Mouse (Mus musculus) lung, adult 2 months (tissue): ENCODE measurements around the gene Fcgbp. TPM values are rescaled to one million over a fixed set of nuclear protein-coding genes. Genes with fewer than 3 reads are reported as not detected.

Source experiments
- DNase-seq: peaks from one replicate; pipeline ENCODE4 v3.0.0; 2022
- H3K4me1 ChIP-seq: fragments of 200-500 bp; 2 replicates; pipeline ENCODE4 v1.6.1; 2011; ENCODE audit warnings: low read length; ENCODE audit not compliant: control insufficient read depth, insufficient read depth
- H3K4me3 ChIP-seq: fragments of 200-500 bp; replicated peaks from 2 replicates; pipeline ENCODE3; 2011; ENCODE audit warnings: low read depth, mild to moderate bottlenecking, control low read depth, low read length; ENCODE audit errors: extremely low read depth
- CTCF ChIP-seq: fragments of 200-500 bp; IDR thresholded peaks from 2 replicates; pipeline ENCODE4 v1.5.1; 2011; ENCODE audit warnings: mild to moderate bottlenecking, low read length, control low read depth; ENCODE audit not compliant: insufficient read depth
- POLR2A ChIP-seq: fragments of 200-500 bp; IDR thresholded peaks from 2 replicates; pipeline ENCODE4 v1.6.1; 2011; ENCODE audit warnings: low read depth, mild to moderate bottlenecking, control low read depth, low read length, borderline replicate concordance; ENCODE audit errors: extremely low read depth
- WGBS: fragments of 180-500 bp; shearing (Covaris S2); methylation state at CpG from one replicate; pipeline ENCODE4 v1.1.7; 2018; 5-methylcytosine and 5-hydroxymethylcytosine counted together
- polyA plus RNA-seq: library from polyadenylated mRNA; depleted of rRNA; stranded (reverse); fragments of >200 nt; gene quantifications from 2 replicates; pipeline ENCODE4 v1.2.3, GENCODE M21; 2012; rRNA removed

Gene Fcgbp
- polyA plus RNA-seq, 1 experiment, result 7.5 TPM

DNA sequence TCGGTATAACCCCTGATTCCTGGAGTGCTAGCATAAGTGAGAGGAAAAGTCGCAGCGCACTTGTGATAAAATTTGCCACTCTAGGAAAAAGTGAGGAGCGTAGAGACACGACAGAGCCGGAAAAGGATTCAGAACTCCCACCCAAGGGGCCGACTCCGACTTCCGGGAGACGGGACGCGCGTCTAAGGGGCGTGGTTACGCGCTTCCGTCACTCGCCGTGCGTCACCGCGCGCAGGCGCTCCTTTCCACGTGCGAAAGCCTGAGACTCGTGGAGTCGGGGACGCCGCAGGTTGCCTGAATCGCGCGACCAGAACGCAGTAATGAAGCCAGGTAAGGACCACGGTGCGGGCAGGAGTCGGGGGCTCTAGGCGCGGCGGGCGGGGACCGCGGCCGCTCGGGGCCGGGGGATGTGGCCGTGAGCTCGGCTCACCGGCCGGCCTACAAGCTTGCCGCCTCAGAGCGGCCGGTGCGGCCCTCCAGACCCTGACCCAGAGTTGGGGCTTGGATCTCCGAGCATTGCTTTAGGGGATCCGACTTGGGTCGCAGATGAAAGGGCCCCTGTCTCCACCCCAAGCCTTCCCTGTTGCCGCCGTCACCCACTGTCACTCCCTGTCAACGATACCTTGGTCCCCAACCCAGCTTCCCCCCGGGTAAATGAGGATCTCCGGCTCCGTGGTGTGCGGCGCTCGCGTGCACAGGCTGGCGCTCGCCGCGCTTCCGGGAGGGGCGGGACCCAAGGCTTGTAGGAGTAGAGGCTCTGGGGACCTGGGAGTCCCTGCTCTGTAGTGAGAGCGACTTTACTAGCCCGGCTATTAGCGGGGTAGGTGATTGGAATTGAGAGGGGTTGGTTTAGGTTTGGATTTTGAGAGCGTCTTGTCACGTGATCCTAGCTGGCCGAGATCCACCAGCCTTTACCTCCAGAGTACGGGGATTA lies 98.7 kb downstream of the Fcgbp start, which contains the start of gene Fbl:
TSS of gene Fbl (plus strand) at position 222 of the 934 bp plus-strand sequence.
- TF ChIP-seq POLR2A, result peak; percentile 72; the same call in 1 of the 2 replicates
- TF ChIP-seq CTCF, result no peak
- peaks cover 7% of the 10 kb centered on the region for H3K4me1 ChIP-seq
- under 1% methylated on average over 80 of the region's 80 CpGs for WGBS
- peak; percentile 88 for DNase-seq
- peak within 1 kb of the TSS; percentile 65 for H3K4me3 ChIP-seq

Other genes starting within 250 kb of the Fcgbp start
- 0.54 and 1.1 TPM in 2 replicates for gene Zfp59, start 232.6 kb upstream of the Fcgbp start, polyA plus RNA-seq
- gene Zfp607a, start 213.7 kb upstream of the Fcgbp start, polyA plus RNA-seq, result 0.72 and 1.7 TPM in 2 replicates
- gene Zfp974, start 141.8 kb upstream of the Fcgbp start, polyA plus RNA-seq, result 1.2 and 1.7 TPM in 2 replicates
- gene Zfp780b, start 92.1 kb upstream of the Fcgbp start, polyA plus RNA-seq, result 1.3 and 2.0 TPM in 2 replicates
- gene Zfp850, start 57.1 kb upstream of the Fcgbp start, polyA plus RNA-seq, result 0.18 and 0.31 TPM in 2 replicates
- gene Psmc4, start 21.1 kb upstream of the Fcgbp start, polyA plus RNA-seq, result 67.7 and 86.4 TPM in 2 replicates
- 0.45 and 0.63 TPM in 2 replicates for gene 9530053A07Rik, start 58.2 kb downstream of the Fcgbp start, polyA plus RNA-seq
- gene Fbl, start 98.5 kb downstream of the Fcgbp start, polyA plus RNA-seq, result 32.4 and 40.9 TPM in 2 replicates
- gene Dyrk1b, start 108.2 kb downstream of the Fcgbp start, polyA plus RNA-seq, result 50.1 and 53.7 TPM in 2 replicates
- 5.2 and 8.1 TPM in 2 replicates for gene Eid2, start 196.6 kb downstream of the Fcgbp start, polyA plus RNA-seq
- gene Eid2b, start 206.5 kb downstream of the Fcgbp start, polyA plus RNA-seq, result 11.9 and 15.6 TPM in 2 replicates
- gene Selenov, start 219.9 kb downstream of the Fcgbp start, polyA plus RNA-seq, result not detected in 2 replicates
- gene Dll3, start 231.0 kb downstream of the Fcgbp start, polyA plus RNA-seq, result 0.12 and 0.20 TPM in 2 replicates
- 38.8 and 44.4 TPM in 2 replicates for gene Timm50, start 240.8 kb downstream of the Fcgbp start, polyA plus RNA-seq